Mouse (Mus musculus): ENCODE measurements around the gene Arid1b. TPM values are rescaled to one million over a fixed set of nuclear protein-coding genes. Genes with fewer than 3 reads are reported as not detected.

Gene Arid1b
- polyA plus RNA-seq, 1 experiment from 2014 or later = 10.5 TPM

DNA sequence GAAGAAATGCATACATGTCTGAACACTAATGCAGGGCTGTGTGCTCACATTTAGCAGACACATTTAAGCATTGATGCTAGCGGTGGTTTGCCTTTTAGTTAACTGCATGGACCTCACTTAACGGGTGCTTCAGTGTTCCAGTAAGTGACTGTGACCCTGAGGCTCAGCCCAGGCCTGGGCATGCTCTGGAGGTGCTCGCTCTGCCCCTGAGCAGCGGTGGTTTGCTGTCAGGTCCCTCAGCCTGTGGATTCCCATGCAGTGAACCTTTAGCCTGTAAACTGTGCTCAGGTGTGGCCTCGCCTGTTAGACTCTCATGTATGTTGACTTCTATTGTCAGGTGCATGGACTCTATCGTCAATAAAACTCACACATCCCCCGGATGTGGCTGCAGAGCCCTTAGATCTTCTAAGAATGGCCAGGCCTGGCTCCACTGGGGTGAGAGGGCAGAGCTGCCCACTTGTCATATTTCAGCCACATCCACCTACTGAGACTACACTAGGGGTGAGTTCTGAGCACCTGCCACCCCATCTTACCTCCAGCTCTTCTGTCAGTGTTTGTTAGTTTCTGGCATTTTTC, 169.2 kb downstream of the Arid1b start:
- no peak for ATAC-seq (ENCODE audit: insufficient read depth, low FRiP score)

DNA sequence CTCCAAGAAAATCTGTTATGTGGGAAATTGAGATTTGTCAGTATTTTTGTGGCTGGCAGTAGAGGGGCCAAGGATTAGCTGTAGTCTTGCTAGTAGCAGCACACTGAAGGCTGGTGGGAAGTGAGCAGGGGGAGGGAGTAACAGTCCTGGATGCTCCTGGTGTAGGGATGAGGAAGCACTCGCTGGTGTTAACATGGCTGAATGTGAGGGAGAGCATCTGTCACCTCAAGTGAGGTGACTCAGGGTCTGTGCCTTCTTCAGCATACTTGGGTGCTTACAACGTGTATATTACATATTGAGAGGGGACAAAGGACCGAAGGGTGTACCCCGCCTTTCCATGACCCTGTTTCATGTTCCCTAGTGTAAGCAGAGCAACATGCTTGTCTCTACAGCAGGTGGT, 170.7 kb downstream of the Arid1b start:
- Histone ChIP-seq H3K4me3 (replicated peaks; ENCODE audit: low read length) (no peak overlapping the region), H3K27me3 (ENCODE audit: control insufficient read depth, insufficient read depth, low read length) (no peaks in the 10 kb centered on the region), H3K9me3 (replicated peaks; ENCODE audit: control insufficient read depth, low read length) (no peaks in the 10 kb centered on the region), H3K4me2 (ENCODE audit: low read depth, low read length) (no peak overlapping the region), H3K4me1 (ENCODE audit: control insufficient read depth, insufficient read depth, low read length) (peaks cover 21% of the 10 kb centered on the region), H3K36me3 (ENCODE audit: control insufficient read depth, insufficient read depth, low read length) (no peaks in the 10 kb centered on the region), H3K9ac (ENCODE audit: low read length) (no peak overlapping the region), H3K27ac (ENCODE audit: low read length) (no peak overlapping the region; the same call in 1 of the 2 replicates)
- 79% methylated on average over 4 of the region's 4 CpGs for WGBS
- ATAC-seq (ENCODE audit: insufficient read depth, low FRiP score) = no peak

More for the DNA sequence above, 169.2 kb downstream of the Arid1b start:
- H3K36me3 ChIP-seq (ENCODE audit: control insufficient read depth, insufficient read depth, low read length) = no peaks in the 10 kb centered on the region
- H3K27ac ChIP-seq (ENCODE audit: low read length) = peak overlapping the region; percentile 11; the same call in 1 of the 2 replicates
- no peak overlapping the region for H3K4me3 ChIP-seq (replicated peaks; ENCODE audit: low read length)
- no peaks in the 10 kb centered on the region for H3K27me3 ChIP-seq (ENCODE audit: control insufficient read depth, insufficient read depth, low read length)
- H3K4me1 ChIP-seq (ENCODE audit: control insufficient read depth, insufficient read depth, low read length) = peaks cover 18% of the 10 kb centered on the region
- H3K9me3 ChIP-seq (replicated peaks; ENCODE audit: control insufficient read depth, low read length) = no peaks in the 10 kb centered on the region
- H3K9ac ChIP-seq (ENCODE audit: low read length) = no peak overlapping the region
- no peak overlapping the region for H3K4me2 ChIP-seq (ENCODE audit: low read depth, low read length)
- WGBS = 79% methylated on average over 7 of the region's 7 CpGs

GRCm38 (mm10) chr17:5165201-5165825, 171.2 kb downstream of the Arid1b start:
- no peak overlapping the region for H3K9ac ChIP-seq (ENCODE audit: low read length)
- no peaks in the 10 kb centered on the region for H3K27me3 ChIP-seq (ENCODE audit: control insufficient read depth, insufficient read depth, low read length)
- 72% methylated on average over 15 of the region's 15 CpGs for WGBS
- no peaks in the 10 kb centered on the region for H3K9me3 ChIP-seq (replicated peaks; ENCODE audit: control insufficient read depth, low read length)
- H3K4me1 ChIP-seq (ENCODE audit: control insufficient read depth, insufficient read depth, low read length) = peaks cover 21% of the 10 kb centered on the region
- H3K27ac ChIP-seq (ENCODE audit: low read length) = no peak overlapping the region; the same call in 1 of the 2 replicates
- no peak overlapping the region for H3K4me3 ChIP-seq (replicated peaks; ENCODE audit: low read length)
- no peaks in the 10 kb centered on the region for H3K36me3 ChIP-seq (ENCODE audit: control insufficient read depth, insufficient read depth, low read length)
- no peak overlapping the region for H3K4me2 ChIP-seq (ENCODE audit: low read depth, low read length)
- no peak for ATAC-seq (ENCODE audit: insufficient read depth, low FRiP score)

DNA sequence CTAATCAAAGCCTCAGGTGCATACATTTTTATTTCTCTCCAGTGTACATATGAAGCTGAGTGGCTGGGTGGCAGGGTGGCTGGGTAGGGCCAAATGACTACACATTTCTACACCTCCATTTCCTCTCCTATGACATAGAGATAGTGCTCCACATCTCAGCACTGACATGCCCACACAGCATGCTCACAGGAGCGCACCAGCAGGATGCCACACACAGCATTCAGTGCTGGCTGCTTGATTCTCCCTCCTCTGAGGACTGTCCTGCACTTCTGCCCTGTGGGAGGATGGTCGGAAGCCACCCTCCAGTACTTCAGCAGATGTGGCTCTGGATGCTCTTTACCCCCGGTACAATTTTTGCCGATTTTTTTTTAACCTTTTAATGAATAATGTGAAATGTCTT, 172.0 kb downstream of the Arid1b start:
- Histone ChIP-seq H3K4me3 (replicated peaks; ENCODE audit: low read length) (no peak overlapping the region), H3K4me2 (ENCODE audit: low read depth, low read length) (no peak overlapping the region), H3K9ac (ENCODE audit: low read length) (no peak overlapping the region), H3K4me1 (ENCODE audit: control insufficient read depth, insufficient read depth, low read length) (peaks cover 21% of the 10 kb centered on the region), H3K27ac (ENCODE audit: low read length) (no peak overlapping the region), H3K36me3 (ENCODE audit: control insufficient read depth, insufficient read depth, low read length) (no peaks in the 10 kb centered on the region), H3K27me3 (ENCODE audit: control insufficient read depth, insufficient read depth, low read length) (no peaks in the 10 kb centered on the region), H3K9me3 (replicated peaks; ENCODE audit: control insufficient read depth, low read length) (no peaks in the 10 kb centered on the region)
- ATAC-seq (ENCODE audit: insufficient read depth, low FRiP score) = no peak
- 84% methylated on average over 4 of the region's 4 CpGs for WGBS

DNA sequence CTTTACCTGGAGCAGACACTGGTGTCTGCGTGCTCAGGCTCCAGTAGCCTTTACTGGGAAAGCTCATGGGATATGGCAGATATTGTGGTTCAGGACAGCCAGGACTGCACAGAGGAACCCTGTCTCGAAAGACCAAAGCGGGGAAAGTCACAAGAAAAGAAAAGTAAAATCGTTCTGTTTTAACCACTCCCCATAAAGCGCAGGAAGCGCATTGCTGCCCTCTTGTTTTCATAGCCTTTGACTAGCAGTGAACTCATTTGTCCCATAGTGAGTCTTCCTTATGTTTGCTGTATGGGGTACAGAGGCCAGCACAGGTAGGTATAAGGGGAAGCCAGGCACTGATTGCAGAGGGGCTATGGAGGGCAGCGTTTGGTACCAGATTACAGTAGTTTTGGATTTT, 173.9 kb downstream of the Arid1b start:
- Histone ChIP-seq H3K36me3 (ENCODE audit: control insufficient read depth, insufficient read depth, low read length) (no peaks in the 10 kb centered on the region), H3K4me3 (replicated peaks; ENCODE audit: low read length) (no peak overlapping the region), H3K27me3 (ENCODE audit: control insufficient read depth, insufficient read depth, low read length) (no peaks in the 10 kb centered on the region), H3K9me3 (replicated peaks; ENCODE audit: control insufficient read depth, low read length) (no peaks in the 10 kb centered on the region), H3K4me2 (ENCODE audit: low read depth, low read length) (no peak overlapping the region), H3K27ac (ENCODE audit: low read length) (no peak overlapping the region), H3K4me1 (ENCODE audit: control insufficient read depth, insufficient read depth, low read length) (peaks cover 27% of the 10 kb centered on the region), H3K9ac (ENCODE audit: low read length) (no peak overlapping the region; the same call in 1 of the 2 replicates)
- no peak for ATAC-seq (ENCODE audit: insufficient read depth, low FRiP score)
- WGBS = 76% methylated on average over 7 of the region's 7 CpGs

DNA sequence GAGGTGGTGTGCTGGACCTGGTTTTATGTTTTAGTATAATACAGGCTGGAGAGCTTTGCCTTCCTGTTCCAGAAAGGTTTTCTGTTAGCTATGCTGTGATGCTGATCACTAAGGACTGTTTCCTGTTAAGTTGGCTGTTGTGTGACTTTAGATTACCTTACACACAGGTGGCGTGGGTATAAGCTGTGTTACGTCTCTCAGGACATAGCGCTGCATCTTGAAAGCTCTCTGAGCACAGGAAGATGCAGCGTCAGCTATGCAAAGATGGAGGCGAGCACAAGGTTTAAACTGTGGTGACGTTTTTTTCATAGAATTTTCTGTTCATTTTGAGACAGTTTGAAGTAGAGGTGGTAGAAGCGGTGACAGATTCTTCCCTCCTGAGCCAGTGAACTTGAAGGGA, 174.5 kb downstream of the Arid1b start:
- ATAC-seq (ENCODE audit: insufficient read depth, low FRiP score) = no peak
- no peak overlapping the region for H3K9ac ChIP-seq (ENCODE audit: low read length)
- H3K27ac ChIP-seq (ENCODE audit: low read length) = no peak overlapping the region
- H3K9me3 ChIP-seq (replicated peaks; ENCODE audit: control insufficient read depth, low read length) = no peaks in the 10 kb centered on the region
- 87% methylated on average over 7 of the region's 7 CpGs for WGBS
- H3K36me3 ChIP-seq (ENCODE audit: control insufficient read depth, insufficient read depth, low read length) = no peaks in the 10 kb centered on the region
- no peak overlapping the region for H3K4me2 ChIP-seq (ENCODE audit: low read depth, low read length)
- no peaks in the 10 kb centered on the region for H3K27me3 ChIP-seq (ENCODE audit: control insufficient read depth, insufficient read depth, low read length)
- peaks cover 28% of the 10 kb centered on the region for H3K4me1 ChIP-seq (ENCODE audit: control insufficient read depth, insufficient read depth, low read length)
- H3K4me3 ChIP-seq (replicated peaks; ENCODE audit: low read length) = no peak overlapping the region

- H3K9me3 ChIP-seq (replicated peaks; ENCODE audit: control insufficient read depth, low read length) = no peaks in the 10 kb centered on the region
- no peak overlapping the region for H3K4me2 ChIP-seq (ENCODE audit: low read depth, low read length)
- no peak overlapping the region for H3K9ac ChIP-seq (ENCODE audit: low read length)
- H3K36me3 ChIP-seq (ENCODE audit: control insufficient read depth, insufficient read depth, low read length) = no peaks in the 10 kb centered on the region
- H3K27ac ChIP-seq (ENCODE audit: low read length) = no peak overlapping the region
- no peak overlapping the region for H3K4me3 ChIP-seq (replicated peaks; ENCODE audit: low read length)
- H3K27me3 ChIP-seq (ENCODE audit: control insufficient read depth, insufficient read depth, low read length) = no peaks in the 10 kb centered on the region
- H3K4me1 ChIP-seq (ENCODE audit: control insufficient read depth, insufficient read depth, low read length) = peaks cover 24% of the 10 kb centered on the region
- WGBS = 89% methylated on average over 12 of the region's 12 CpGs
- no peak for ATAC-seq (ENCODE audit: insufficient read depth, low FRiP score)
Measured at GRCm38 (mm10) chr17:5170321-5170720, 176.2 kb downstream of the Arid1b start.

DNA sequence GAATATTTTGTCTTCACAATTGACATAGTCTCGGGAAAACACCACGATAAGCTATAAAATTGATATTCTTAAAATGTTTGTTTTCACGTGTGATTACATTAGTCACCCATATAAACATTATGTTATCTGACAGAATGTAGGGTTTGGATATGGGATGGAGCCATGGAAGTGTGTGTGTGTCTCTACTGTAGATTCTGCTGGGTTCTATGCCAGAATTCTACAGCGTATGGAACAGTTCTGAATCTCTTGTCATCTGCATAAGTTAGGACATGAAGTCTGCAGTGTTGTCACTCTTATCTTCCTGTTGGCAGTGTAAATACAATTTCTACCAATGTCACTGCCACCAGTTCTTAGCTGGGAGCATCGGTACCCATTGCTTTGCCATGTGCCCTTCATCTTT, 177.3 kb downstream of the Arid1b start:
- Histone ChIP-seq H3K4me3 (replicated peaks; ENCODE audit: low read length) (no peak overlapping the region), H3K9me3 (replicated peaks; ENCODE audit: control insufficient read depth, low read length) (no peaks in the 10 kb centered on the region), H3K27ac (ENCODE audit: low read length) (no peak overlapping the region), H3K27me3 (ENCODE audit: control insufficient read depth, insufficient read depth, low read length) (no peaks in the 10 kb centered on the region), H3K9ac (ENCODE audit: low read length) (no peak overlapping the region), H3K4me1 (ENCODE audit: control insufficient read depth, insufficient read depth, low read length) (peaks cover 31% of the 10 kb centered on the region), H3K36me3 (ENCODE audit: control insufficient read depth, insufficient read depth, low read length) (no peaks in the 10 kb centered on the region), H3K4me2 (ENCODE audit: low read depth, low read length) (no peak overlapping the region)
- WGBS = 75% methylated on average over 5 of the region's 5 CpGs
- ATAC-seq (ENCODE audit: insufficient read depth, low FRiP score) = no peak

GRCm38 (mm10) chr17:5174426-5175020, 180.4 kb downstream of the Arid1b start:
- Histone ChIP-seq H3K9ac (ENCODE audit: low read length) (no peak overlapping the region), H3K27ac (ENCODE audit: low read length) (no peak overlapping the region), H3K9me3 (replicated peaks; ENCODE audit: control insufficient read depth, low read length) (no peaks in the 10 kb centered on the region), H3K27me3 (ENCODE audit: control insufficient read depth, insufficient read depth, low read length) (no peaks in the 10 kb centered on the region), H3K4me1 (ENCODE audit: control insufficient read depth, insufficient read depth, low read length) (peaks cover 40% of the 10 kb centered on the region), H3K4me3 (replicated peaks; ENCODE audit: low read length) (no peak overlapping the region), H3K4me2 (ENCODE audit: low read depth, low read length) (no peak overlapping the region), H3K36me3 (ENCODE audit: control insufficient read depth, insufficient read depth, low read length) (no peaks in the 10 kb centered on the region)
- 78% methylated on average over 6 of the region's 6 CpGs for WGBS
- no peak for ATAC-seq (ENCODE audit: insufficient read depth, low FRiP score)
